Mouse (Mus musculus): ENCODE data around the gene Srpr. TPM values are rescaled to one million over a fixed set of nuclear protein-coding genes. Genes with fewer than 3 reads are reported as not detected.

Gene Srpr
- polyA plus RNA-seq, 1 experiment: 134 TPM

DNA sequence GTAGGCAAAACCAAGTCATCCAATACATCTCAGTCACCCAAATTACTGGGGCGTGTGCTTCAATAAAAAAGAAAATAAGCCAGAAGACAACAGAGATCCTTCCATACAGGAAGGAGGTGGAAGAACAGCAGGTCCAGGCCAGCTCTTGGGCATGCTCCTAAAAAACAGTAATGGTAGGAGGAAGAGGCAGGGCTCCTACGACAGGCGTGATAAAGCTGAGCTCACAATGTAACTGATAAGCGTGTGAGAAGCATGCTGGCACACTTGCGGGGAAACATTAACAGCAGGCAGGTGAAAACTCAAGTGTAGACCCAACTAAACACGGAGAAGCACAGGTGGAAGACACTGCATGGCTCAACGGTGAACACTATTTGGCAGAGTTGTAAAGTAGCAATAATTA lies 57.4 kb downstream of the Srpr start:
- no peak for DNase-seq (ENCODE audit: low read depth)

DNA sequence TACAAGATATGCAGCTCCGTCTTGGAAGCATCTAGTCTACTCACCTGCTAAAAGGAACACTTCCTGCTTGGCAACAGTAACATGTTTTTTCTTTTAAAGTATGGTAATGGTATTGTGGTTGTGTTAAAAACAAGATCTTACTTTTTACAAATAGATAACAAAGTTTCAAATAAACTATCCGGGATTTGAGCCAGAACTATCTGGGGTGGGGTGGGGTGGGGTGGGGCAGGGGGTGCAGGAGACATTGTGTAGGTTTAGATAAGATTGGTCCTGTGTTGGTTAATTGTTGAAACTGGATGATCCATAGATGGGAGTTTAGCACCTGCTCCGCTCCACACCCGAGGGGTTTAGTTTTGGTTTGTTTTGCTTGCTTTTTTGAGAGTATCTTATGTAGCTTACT lies 62.4 kb downstream of the Srpr start:
- no peak for DNase-seq (ENCODE audit: low read depth)

DNA sequence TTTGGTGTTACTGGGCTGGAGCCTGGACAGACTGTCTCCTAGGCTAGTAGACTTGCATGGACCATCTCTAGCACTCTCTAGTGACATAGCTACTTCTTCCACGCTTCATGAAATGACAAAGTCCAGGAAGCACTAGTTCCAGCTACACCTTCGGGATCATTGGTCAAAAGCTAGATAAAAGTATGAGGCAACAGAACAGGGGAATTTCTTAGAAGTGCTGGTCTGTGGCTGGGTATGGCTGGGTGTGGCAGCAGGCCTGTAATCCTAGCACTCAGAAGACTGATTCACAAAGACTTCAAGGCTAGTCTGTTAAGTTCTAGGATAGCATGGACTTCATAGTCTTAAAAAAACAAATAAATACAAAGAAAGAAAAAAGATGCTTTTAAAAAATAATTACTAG lies 63.5 kb downstream of the Srpr start:
- no peak for DNase-seq (ENCODE audit: low read depth)

DNA sequence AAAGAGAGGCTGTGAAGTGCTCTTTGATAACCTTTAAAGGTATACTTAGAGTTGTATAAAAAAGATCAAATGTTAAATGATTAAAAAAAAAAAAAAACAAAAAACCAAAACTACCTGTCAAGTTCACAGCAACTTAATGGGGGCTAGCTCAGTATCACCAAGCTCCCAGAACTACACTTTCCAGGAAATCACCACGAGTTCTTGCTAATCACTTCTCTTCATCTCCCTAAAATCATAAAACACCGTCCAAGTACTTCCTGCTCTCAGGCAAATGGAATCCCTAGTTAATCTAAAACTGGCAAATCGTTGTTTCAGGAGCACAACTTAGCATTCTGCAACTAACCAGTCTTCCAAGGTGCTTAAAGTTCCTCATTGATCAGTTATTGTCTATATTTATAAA lies 64.5 kb downstream of the Srpr start:
- no peak for DNase-seq (ENCODE audit: low read depth)

DNA sequence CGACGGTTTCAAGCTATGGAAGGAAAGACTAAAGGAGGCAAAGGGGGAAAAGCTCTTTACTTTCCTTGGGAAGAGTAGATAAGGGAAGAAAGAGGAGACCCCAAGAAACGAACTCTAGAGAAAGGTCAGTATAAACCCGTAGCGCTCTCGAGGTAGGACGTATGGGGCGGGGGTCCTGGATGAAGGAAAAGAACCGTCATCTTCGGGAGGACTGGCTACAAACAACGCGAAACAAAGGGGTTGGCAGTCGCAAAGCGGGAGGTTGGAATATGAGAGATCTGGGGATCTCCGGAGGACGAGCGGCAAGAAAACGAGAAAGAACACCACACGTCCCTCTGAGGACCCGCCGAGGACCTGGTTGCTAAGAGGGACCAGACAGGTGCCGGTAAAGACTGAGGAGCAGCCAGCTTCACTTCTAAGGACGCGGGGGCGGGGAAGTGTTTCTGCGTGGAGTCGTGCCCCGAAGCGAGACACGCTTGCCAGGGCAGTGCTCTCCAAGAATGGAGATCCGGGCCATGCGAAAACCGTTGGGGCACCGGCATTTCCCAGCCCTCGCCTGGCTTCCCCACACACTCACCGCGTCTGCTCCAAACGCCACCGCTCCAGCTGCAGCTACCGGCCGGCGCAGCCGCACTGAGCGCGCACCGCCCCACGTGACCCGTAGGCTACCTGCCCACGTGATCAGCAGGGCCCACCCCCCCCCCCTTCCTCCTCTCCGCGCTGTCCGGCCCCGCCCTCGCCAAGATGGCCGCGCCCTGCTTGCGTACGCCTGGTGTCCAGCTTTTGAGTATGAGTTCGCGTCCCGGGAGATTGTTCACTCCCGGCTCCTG lies 67.4 kb downstream of the Srpr start, which contains the start of the genes Fam118b and Rpusd4:
TSS of gene Fam118b (minus strand) at position 660 of the 830 bp plus-strand sequence.
TSS of gene Rpusd4 (plus strand) at position 720 of the 830 bp plus-strand sequence.
- DNase-seq (ENCODE audit: low read depth): no peak

DNA sequence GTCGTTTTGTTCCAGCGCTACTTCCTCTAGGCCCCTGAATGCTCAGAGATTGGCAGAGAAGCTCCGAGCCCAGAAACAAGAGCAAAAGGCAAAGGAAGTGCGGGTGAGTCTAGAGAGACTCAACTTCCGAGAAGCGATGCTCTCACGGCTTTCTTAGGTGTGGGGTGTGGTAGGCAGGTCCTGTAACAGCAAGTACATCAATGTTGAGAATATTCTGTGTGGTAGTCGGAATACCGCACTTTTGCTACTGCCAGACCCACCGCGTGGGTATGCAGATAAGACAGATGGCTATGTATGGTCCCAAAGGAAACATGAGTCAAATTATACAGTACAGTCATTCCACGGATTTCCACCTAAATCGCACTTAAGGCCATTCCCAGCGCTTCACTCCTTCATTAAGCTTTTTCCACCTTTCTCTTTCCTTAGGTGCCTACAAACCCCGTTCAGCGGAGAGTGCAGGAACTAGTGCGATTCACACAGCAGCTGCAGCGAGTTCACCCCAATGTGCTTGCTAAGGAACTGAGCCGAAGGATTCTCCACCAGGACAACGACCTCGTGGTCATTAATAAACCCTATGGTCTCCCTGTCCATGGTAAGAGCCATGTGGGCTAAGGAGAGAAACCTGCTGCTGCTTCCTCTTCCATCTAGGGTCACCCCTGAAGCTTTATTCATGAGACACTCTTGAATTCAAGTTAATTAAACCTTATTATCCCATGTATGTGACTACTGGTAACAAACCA lies 68.2 kb downstream of the Srpr start:
- DNase-seq (ENCODE audit: low read depth): no peak

DNA sequence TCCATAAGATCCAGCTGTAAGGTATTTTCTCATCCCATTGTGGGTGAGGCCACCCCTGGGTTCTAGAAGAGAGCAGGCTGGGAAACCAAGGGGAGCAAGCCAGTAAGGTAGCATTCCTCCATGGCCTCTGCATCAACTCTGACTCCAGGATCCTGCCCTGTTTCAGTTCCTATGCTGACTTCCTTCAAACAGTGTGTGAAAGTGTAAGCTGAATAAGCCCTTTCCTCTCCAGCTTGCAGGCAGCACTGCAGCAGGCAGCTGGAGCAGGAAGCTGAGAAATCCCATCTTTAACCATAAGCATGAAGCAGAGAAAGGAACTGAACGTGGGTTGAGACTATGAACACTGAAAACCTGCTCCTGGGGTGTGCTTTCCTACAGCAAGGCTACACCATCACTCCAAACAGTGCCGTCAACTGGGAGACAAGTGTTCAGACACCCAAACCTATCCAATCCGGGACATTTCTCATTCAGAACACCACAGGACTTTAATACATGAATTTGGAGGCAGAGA lies 77.9 kb downstream of the Srpr start:
- no peak for DNase-seq (ENCODE audit: low read depth)

DNA sequence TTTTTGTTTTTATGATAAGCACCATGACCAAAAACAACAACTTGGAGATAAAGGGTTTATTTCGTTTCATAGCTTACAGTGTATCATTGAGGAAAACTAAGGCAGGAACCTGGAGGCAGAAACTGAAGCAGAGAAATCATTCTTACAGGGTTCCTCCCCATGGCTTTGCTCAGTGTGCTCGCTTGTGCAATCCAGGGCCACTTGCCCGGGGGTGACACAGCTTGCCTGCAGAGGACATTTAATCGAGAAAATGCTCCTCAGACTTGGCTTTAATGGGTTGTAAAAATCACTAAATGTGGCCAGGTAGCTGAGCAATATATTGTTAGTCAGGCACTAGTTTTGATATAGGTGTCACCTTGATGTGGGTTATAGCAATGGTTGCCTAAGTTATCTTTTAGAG lies 78.5 kb downstream of the Srpr start:
- no peak for DNase-seq (ENCODE audit: low read depth)

DNA sequence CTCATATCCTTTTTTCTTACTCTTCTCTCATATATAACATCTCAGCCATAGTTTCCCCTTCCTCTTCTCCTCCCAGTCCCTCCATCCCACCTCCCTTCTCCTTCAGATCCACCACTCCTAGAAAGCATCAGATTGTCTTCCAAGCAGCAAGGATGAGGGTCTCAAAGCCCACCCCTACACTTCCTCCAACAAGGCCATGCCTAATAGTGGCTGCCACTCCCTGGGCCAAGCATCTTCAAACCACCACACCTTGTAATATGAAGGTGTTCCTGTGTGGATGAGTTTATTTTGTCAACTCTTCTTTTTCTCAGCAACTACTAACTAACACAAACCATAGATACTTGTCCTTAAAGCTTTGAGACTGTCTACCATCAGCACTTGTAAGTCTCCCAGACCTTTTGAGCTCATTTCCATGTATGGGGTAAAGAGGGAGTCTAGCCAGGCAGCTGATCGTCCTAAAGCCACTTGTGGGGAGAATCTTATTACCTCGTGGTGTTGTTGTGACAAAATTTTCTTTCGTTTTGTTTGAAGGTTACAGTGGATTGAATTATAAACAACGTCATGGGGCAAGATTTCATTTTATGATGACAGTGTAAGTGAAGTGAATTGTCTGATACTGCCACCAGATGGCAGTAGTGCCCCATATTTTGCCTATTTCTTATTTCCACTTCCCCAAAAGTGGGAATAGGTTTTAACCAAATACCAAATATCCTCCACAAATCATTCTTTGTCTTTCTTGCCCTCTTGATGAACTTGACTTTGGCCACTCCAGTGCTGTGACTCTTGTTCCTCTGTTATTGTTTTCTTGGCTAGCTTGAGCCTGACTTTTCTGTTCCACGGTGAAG lies 82.3 kb downstream of the Srpr start:
- no peak for DNase-seq (ENCODE audit: low read depth)

DNA sequence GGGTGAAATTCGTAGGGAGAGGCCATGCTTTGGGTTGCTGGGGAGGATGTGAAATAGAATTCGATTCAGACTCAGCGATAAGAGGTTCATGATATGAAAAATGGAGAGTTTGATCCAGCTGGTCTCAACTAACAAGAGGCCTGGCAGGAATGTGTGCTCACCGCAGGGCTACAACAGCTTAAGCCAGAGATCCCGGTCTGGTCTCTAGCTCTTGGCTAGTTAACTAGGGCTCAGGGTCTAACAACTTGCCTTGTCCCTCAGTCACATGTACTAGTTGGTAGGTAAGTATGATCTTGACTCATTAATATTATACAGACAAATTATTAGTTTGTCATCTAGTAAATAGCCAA lies 82.9 kb downstream of the Srpr start:
- no peak for DNase-seq (ENCODE audit: low read depth)

DNA sequence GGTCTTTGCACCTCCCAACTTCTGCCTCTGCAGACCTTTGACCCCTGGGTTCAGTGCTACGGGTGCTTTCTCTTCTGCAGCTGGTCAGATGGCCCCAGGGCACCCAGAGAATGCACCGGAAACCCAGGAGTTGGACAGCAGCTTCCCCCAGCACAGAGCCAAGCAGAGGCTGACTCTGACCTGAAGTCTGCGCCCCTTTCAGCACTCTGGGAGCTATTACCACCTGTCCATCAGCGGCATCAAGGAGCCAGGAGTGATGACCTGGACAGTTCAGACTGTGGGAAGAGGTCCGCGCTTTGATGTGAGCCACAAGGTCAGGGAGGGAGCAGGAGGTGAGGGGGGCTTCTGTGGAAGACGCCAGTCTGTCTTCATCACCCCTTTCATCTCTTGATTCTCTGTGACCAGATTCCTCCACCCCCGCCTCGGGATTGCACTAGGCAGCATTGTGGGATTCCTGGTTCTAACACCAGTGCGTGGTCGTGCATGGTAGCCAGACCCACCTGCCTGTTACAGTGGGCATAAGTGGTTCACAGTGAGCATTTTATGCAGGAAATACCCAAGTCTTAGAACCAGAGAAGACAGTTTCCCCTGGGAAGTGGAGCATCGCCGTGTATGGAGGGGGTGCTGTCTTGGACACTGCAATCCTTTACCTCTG lies 83.6 kb downstream of the Srpr start:
- DNase-seq (ENCODE audit: low read depth): no peak

DNA sequence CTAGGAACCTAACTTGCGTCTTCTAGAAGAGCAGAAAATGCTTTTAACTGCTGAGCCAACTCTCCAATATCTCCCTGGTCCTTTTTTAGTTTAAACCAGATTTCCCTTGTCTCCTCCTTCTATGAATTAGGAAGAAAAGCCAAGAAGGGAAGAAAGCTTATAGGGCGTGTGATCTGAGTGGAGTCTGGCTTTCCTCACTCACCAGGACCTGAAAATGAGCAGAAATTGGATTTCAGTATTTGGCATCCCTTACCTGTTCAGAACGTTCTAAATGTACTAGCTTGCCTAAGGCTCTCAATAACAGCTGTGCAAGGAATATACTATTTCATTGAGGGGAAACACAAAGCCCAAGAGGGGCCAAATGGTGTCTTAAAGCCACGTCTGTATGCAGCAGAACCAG lies 84.4 kb downstream of the Srpr start:
- no peak for DNase-seq (ENCODE audit: low read depth)

DNA sequence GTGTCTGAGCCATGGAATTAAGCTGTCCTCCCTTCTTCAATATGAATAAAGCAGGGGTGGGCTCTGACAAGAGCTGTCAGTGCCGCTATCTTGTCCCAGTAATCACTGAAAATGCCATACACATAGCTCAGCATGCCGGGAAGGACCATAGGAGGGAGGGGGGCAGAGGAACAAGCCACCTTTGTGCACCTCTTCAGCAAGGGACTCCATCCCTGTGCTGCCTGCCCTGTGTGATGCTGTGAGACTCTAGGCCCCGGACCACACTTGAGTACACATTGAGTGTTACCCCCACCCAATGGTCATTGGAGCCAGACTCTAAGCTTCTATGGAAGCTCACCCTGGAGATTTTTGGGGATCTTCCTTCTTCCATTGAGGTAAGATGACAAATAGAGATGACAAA lies 86.4 kb downstream of the Srpr start:
- no peak for DNase-seq (ENCODE audit: low read depth)

DNA sequence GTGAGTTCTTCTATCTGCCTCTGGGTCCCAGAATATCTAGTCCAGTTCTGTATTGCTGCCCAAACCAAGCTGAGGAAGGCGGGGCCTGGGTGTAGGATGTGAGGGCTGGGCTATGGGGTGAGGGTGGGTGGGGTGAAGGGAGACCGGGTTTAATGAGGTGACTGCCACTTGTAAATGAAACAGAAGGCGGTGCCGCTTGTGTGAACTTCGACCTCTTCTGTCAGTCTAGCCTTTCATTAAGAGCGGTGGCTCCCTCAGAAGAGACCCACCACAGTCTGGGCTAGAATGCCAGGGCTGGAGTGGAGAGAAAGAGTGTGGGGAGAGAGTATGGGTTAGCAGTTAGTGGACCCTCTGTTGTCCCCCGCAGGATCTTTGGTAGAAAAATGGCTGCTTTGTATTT lies 90.0 kb downstream of the Srpr start:
- DNase-seq (ENCODE audit: low read depth): no peak

DNA sequence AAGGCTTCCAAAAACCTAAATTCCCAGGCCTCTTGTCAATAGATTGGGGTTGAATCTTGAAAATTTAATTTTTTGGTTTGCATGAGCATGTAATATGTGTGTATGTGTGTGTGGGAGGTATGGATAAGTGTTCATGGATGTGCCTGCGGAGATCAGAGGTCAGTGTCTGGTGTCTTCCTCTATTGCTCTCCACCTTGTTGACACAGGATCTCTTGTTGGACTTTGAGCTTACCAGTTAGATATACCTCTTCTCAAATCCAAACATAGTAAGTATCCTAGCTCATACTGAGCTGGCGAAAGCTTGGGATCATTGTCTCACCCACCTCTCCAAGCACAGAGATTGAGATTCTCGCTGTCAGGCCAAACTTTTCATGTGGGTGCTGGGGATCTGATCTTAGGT lies 90.4 kb downstream of the Srpr start:
- no peak for DNase-seq (ENCODE audit: low read depth)

DNA sequence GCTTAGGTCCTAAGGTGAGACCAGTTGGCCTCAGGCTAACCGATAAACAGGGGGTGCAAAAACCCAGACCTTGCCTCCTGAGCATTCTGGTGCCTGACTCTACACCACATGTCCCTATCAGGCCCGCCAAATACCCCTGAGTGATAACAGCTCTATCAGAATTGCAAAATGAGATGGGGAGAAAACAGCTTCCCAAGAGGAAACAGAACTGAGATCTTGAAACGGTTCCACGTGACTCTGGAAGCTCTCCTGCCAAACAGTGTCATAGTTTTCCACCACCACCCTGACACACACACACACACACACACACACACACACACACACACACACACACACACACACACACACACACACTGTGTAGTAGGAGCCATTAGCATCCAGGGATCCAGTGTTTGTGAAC lies 90.9 kb downstream of the Srpr start:
- DNase-seq (ENCODE audit: low read depth): no peak

DNA sequence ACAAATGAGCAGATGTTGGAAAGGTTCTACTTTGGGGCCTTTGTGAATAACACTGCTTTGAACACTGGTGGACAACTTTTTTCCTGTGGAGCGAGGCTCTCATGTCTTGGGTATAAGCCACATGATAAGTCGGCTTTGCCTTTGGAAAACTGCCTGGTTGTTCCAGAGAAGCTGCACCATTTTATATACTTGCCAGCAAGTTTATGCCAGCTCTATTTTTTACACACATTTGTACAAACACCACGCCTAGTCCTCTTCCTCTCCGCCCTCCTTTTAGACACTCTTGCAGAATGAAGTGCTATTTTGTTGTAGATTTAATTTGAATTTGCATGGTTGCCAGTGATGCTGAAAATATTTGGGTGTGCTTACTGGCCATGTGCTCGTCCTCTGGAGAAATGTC lies 93.5 kb downstream of the Srpr start:
- DNase-seq (ENCODE audit: low read depth): no peak
